Mouse (Mus musculus) left cerebral cortex, postnatal 36 days (tissue): Measurements from ENCODE around the gene Sidt2. TPM values are rescaled to one million over a fixed set of nuclear protein-coding genes. Genes with fewer than 3 reads are reported as not detected.

Experiments used
- DNase-seq, 2 experiments: peaks; one replicate each; pipeline ENCODE4 v3.0.0; 2021 to 2022; ENCODE audit warnings: low spot score in 2 of 2, mixed read lengths in 1 of 2
- intact Hi-C: fragments of 180-260 bp; cut with DNase I; formaldehyde crosslinking; loops from one replicate; pipeline ENCODE4 v1.15.1; 2025
- total RNA-seq, 2 experiments: library from RNA; stranded (reverse); gene quantifications; 2 replicates each; pipeline ENCODE4 v1.2.3; 2021

Gene Sidt2
- total RNA-seq, 2 experiments from 2014 or later: 82.3 to 88.8 TPM

DNA sequence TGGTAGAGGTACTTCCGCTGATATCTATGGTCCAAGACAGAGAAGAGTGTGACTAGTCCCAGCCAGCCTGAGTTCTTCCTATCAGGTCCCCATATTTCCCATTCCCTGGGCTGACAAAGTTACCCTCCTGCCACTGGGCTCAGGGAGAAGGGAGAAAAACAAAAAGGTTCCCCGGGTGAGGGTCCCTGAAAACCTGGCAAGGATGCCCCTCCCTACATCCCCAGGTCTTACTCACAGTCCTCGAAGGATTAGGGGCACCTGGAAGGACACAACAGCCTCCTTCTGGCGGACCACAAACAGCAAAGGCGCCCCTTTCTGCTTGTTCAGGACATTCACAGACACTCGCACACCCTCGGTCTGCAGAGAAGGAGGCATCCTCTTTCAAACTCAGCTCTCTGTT, 2.2 kb downstream of the Sidt2 start:
- no peak for DNase-seq
- intact Hi-C loops: no loop called here

DNA sequence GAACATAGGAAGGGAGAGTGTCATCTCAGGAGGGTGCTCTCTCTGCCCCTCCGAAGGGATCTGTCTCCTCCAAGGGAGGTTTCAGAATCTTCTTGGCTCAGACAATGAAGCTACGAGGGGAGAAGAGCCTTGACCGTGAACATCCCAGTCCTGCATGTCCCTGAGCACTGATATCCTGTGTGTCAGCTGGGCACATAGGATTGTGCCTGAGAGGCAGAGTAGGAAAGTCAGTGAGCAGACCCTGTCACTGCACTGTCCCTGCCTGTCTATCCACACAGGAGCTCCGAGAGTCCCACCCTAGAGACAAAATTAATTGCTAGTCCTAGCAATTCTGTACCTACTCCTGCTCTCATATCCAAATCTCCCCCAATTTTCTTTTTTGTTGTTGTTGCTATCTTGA, 3.0 kb downstream of the Sidt2 start:
- no peak for DNase-seq
- intact Hi-C loops: no loop called here

DNA sequence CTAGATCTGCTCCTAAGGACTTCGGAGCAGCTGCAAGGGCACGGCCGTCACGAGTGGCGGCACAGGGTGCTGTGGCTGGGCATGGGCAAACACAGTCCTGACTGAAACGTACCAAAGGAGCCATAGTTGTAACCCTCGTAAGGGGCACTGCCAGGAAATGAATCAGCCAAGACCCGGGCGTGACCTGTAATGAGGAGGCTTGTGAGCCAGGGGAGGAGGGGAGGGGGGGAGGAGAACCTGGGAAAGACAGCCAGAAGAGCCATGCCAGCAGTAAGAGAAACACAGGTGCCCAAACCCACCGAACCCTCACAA, 8.2 kb downstream of the Sidt2 start:
- intact Hi-C loops: no loop called here
- no peak for DNase-seq

DNA sequence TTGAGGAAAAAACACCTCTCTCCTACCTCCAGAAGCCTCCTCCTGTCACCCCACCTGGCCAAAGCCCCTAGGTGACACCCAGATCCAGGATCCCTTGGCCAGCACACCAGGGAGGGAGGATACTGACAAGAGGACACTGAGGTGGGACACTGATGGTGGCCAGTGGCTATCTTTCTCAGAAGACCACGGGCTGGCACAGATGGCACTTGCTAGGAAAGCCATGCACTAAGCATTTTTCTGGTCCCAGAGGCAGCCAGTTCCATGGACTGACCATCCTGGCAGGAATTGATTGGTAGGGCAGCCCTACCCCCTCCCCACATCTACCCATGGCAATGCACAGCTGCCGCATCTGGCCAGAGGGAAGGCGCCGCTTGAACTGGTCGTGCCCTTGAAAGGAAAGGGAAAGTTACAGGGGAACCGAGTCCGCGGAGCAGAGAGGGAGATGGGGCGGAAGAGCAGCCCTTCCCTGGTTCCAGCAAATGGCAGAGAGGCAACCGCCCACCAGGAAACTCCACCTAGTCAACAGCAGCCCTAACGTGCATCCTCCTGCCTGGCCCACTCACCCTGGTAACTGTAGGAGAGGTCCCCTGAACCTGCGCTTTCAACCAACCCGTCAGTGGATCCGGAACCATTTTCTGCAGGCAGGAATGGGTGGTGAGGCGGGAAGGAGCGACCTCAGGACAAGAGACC, 8.7 kb downstream of the Sidt2 start:
- intact Hi-C loops: no loop called here
- no peak for DNase-seq

DNA sequence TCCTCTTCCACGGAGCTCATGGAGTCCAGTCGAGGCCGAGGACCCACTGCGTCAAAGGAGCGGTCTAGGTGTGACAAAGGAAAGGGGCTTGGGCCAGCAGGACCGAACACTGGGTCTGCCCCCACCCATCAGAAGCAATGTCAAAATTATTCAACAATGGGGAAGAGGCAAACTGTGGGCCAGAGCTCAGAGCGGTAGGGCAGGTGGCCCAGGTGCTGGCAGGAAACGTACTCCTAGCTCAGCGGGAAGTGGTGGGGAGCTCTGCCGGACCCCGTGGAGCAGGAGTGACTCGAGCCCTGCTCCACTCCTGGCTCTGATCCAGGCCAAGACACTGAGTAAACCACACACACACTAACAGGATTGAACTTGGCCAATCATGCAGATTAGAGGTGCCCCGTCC, 9.3 kb downstream of the Sidt2 start:
- no peak for DNase-seq
- intact Hi-C loops: no loop called here

DNA sequence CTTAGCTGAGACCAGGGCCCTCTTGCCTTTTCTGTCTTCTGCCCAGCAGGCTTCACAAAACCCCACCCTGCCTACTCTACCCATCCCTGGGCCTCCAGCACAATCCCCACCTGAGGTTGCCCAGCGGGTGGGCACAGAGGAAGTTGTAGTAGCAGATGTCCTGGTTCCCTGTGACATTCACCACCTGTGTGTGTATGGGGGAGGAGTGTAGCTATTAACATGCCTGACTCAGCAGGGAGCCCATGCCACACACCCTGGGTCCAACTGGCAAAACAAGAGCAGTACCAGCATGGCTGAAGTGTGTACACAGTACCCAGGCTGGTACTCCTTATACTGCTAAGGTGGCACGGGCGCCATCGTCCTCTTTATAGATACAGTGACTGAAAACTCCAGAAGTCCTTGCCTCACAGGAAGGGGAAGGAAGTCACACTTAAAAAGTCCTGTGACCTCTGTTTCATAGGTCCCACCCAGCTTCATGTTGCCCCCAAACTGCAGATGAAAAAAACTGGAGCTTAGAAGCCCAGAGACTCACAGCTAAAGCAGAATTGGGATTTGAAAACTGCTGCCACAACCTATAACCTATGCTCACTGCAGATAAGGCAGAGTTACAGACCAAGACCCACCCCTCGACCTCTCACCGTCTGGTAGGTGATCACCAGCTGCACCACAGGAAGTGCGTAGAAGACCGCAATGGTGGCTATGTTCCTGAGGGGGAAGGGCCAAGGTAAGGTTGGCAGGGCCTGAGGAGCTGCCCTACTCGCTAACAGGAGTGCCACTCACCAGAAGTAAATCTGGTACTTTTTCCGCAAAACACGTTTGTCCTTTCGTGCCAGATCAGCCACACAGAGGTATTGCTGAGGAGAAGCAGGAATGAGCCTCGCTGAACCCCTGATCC, 10.3 kb downstream of the Sidt2 start:
- no peak for DNase-seq
- intact Hi-C loops: no loop called here

DNA sequence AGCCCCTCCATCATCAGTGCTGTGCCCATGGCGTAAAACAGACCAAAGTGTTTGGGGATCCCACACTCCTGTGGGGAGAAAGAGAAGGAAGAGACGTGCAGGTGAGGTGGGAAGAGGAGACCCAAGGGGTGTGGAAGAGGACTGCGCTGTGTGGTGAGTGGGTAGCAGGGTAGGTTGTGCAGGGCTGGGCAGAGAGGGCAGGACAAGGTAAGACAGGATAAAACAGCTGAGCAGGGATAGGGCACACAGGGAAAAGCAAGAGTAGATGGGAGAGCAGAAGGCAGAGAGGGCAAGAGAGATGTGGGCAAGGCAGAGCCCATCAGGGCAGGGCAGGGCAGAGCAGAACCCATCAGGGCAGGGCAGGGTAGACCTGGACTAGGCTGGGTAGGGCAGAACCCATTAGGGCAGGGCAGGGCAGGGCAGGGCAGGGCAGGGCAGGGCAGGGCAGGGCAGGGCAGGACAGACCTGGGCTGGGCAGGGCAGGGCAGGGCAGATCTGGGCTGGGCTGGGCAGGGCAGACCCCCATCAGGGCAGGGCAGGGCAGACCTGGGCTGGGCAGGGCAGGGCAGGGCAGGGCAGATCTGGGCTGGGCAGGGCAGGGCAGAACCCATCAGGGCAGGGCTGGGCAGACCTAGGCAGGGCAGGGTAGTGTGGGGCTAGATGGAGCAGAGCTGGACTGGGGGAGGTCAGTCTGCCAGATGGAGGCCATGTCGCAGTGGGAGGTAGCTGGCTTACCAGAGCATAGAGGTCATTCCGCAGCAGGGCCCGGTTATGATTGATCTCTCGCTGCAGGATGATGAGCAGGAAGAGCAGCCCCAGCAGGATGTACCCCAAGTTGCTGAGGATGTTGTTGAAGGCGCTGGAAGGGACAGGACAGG, 11.2 kb downstream of the Sidt2 start:
- DNase-seq: no peak
- intact Hi-C loops: no loop called here

DNA sequence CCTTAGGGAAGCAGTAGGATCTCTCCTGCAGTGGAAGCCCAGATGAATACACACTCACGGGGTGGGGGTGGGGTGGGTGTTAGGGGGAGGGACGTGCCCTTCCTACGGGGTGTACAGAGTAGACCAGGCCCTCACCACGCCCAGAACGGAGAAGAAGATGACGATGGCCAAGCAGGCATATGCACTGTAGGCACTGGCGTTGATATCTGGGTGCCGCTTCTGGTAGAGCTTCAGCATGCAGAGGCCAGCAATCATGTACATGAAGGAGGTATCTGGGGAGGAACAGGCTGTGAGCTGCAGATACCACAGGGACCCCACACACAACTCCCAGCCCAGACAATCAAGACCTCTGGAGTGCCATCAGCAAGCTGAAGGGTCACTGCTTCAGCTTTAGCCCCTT, 12.1 kb downstream of the Sidt2 start:
- intact Hi-C loops: no loop called here
- DNase-seq: no peak

DNA sequence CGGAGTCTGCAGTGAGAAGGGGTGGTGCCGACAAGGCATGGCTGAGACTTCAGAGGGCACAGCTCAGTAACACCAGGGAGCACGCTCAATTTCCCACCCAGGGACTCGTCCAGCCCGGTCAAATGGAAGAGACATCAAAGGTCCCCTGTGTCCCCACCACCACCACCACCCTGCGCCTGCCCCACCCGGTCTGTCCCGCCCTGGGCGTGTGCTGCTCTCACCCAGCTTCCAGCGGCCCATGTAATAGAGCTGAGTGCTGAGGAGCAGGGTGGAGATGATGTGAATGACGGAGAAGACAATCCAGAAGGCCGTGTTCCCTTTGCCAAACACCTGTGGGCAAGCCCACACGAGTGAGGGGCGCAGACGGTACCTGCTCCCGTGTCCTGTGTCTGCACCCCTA, 12.6 kb downstream of the Sidt2 start:
- no peak for DNase-seq
- intact Hi-C loops: no loop called here

DNA sequence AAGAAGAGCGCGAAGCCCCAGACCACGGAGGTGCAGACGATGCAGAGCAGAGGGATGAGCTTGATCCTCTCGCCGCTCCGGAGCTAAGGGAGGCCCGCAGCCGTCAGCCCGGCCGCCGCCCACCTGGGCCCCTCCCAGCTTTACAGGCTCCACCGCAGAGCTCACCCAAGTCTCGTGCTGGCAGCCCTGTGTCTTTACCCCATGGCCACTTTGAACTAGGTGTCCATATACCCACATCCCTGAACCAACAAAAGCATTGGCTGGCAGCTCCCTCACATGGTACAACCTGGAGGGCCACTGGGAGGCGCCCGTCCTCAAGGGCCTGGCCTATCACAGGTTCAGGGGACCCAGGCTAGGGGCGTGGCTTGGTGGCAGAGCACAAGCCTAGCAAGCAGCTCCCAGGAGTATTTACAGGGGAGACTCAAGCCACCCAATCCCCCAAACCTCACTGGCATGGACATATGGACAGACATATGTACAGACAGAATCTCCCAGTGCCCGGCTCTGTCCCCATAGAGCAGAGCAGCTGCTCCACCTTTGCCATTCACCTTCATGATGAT, 13.6 kb downstream of the Sidt2 start:
- no peak for DNase-seq
- intact Hi-C loops: no loop called here

DNA sequence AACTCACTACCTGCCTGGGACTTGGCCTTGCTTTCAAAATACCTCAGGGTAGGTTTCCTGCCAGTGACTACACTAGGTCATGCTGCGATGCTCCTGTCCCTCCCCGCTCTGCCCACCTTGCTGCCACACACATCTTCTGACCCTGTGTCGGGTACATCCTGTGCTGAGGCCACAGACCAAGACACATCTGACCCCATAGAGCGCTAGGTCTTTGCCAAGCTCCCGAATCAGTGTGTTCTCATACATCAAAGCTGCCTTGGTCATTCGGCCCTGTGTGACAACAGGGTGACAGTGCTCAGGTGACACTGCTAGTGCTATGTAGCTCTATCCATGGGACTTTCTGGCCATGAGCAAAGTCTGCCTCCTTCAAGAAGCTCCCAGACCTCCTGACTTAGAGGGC, 15.3 kb downstream of the Sidt2 start:
- DNase-seq: no peak
- intact Hi-C loops: no loop called here

DNA sequence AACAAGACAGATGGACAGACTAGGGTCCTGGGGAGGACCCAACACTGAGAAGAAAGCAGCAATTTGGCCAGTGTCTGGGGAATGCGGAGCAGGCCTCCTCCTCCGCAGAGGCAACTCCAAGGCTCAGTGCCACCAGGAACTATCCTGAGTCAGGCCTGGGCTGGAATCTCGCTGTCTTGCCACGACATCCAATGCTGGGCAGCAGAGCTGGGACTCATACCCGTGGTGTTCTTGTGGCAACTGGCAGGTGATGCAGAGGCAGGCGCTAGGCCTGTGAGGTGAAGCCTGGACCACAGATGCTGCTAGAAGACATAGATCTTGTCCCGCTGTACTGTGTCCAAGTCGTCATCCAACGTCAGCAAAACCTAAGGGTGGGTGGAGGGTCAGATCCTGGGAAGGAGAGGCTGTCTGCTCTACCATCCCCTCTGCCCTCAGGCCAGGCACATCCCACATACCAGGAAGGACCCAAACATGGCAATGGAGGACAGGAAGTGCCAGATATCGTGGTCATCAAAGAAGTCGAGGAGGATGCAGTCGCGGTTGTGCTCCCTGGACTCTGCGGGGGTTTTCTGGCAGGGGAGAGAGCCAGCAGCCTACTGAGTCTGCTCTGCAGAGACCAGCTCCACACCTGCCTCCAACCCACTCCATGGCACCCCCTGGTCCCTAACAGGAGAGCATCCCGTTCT, 16.0 kb downstream of the Sidt2 start:
- intact Hi-C loops: no loop called here
- no peak for DNase-seq

DNA sequence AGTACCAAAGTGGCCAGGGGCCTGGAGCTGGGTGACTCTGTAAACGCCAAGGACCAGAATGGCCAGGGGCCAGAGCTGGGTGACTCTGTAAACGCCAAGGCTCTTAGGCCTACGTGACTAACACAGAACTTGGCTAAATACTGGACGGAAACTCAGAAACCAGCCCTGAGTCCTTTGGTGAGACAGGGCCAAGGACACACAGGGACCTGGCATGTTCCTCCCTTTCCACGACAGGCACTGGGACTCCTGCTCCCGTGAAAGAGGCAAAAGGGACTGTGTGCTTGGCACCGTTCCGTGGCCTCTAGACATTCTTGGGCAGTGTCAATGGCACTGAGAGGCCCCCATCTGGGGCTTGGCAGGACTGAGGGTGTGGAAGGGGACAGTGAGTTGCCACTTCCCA, 17.0 kb downstream of the Sidt2 start:
- no peak for DNase-seq
- intact Hi-C loops: no loop called here

DNA sequence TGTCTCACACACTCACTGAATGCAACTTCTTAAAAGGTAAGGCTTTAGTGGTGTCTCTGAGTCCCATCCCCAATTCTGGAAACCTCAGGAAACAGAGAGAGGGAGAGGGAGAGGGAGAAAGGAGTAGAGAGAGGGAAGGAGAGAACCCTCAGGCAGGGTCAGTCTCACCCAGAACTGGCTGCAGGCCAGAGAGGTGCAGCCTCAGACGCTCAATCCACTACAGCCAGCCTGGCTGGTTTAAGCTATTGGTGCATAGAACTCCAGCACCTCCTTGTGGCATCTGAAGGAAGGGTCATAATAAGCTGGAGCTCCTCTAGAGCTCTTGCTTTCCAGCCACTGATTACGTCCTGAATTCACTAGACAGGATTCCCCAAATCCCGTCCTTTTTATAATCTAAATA, 18.2 kb downstream of the Sidt2 start:
- intact Hi-C loops: no loop called here
- peak; percentile 27 to 39 for DNase-seq

DNA sequence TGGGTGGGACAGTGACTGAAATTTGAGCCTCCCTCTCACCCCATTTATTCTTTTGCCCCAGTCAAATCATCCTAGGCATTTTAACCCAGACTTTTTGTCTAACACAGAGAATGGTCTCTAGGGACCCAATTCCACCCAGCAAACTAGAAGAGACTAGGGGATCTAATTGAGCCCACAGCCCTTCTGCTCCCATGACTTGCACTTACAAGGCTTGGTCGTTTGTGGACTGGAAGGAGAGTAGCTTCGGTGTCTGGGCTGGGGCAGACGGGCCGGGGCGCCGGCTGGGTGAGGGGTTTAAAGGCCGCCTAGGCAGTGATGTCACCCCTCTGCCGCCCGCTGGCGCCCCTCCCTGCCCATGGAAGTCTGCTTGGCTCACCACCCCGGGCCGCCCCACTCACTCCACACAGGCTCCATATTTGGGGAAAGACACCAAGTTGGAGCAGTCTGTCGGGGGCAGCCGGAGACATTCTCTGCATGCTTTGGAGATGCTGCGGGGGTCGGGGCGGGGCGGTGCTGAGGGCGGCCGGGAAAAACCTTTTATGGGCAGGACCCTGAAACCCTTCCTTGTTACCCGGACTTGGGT, 19.3 kb downstream of the Sidt2 start, which contains the start of gene Tagln:
TSS of gene Tagln (minus strand) at position 431 of the 583 bp plus-strand sequence.
- intact Hi-C loops: no loop called here
- no peak for DNase-seq

DNA sequence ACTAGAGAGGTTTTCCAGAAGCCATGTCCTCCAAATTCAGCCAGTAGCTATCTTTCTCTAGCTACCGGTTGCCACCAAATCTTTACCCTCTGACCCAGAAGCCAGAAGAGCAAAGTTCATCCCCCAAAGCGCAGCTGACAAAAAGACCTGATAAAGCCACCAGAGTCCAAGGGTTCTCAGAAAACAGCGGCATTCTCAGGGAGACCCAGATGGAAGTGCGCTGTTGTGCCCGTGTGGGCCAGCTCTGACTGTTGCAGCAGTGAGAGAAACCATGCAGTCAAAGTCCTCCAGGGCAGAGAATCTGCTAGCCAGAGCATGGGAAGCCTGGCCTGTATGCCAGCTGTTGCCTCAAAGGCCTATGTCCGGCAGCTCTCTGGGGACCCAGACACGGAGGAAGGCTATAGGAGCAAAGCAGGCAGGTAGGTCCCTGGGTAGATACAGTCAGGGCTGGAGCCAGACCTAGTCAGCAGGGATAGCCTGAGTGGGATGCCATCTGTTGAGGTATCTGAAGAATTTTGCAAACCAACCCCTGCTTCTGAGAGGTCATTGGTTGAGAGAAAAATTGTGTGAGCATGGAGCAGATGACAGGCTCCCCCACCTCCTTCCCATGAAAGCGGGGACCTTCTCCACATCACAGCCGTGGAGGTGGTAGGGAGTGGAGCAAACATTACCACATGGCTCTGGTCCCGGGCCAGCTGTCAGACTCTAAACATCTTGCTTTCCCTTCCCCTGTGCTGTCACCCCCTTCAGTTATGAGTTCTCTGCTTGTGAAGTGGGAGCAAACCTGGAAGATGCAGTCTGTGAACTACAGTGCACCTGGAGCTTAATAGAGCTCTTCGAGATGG, 22.3 kb downstream of the Sidt2 start:
- intact Hi-C loops: no loop called here
- peak; percentile 35 to 49 for DNase-seq

DNA sequence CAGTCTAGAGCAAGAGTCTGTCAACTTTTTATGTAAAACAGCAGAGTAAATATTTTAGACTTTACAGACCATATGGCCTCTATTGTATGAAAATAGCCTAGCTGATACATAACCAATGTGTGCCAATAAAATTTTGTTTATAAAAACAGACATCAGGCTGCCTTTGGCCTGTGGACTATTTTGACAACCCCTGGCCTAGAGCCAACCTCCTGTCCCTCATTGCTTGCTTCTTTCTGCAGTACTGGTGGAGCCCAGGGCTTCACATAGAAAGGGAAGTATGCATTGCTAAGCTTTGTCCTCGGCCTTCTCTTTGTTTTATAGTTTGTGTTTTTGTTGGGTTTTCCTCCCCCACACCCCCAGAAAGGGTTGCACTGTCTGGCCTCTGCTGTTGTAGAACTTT, 23.1 kb downstream of the Sidt2 start:
- DNase-seq: no peak
- intact Hi-C loops: no loop called here

DNA sequence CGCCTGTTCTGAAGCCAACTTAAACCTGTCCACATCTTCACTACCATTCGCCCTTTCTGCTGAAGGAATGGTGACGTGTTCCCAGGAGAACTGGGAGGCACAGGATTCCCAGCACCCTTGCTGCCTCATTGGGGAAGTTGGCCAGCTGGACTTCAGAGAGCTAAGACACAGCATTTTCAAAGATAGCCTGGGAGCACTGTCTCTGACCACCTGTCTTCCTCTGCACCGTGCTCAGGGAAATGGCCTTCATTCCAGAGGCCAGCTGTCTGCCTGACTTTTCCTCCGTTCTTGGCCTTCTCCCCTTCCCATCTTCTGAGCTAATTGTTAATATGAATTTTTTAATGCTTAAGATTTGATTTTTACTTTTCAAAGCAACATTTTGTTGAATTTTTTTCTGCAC, 25.8 kb downstream of the Sidt2 start:
- DNase-seq: no peak

More for the DNA sequence above, 25.8 kb downstream of the Sidt2 start:
- intact Hi-C loops: no loop called here
